In the genomic region with DNA sequence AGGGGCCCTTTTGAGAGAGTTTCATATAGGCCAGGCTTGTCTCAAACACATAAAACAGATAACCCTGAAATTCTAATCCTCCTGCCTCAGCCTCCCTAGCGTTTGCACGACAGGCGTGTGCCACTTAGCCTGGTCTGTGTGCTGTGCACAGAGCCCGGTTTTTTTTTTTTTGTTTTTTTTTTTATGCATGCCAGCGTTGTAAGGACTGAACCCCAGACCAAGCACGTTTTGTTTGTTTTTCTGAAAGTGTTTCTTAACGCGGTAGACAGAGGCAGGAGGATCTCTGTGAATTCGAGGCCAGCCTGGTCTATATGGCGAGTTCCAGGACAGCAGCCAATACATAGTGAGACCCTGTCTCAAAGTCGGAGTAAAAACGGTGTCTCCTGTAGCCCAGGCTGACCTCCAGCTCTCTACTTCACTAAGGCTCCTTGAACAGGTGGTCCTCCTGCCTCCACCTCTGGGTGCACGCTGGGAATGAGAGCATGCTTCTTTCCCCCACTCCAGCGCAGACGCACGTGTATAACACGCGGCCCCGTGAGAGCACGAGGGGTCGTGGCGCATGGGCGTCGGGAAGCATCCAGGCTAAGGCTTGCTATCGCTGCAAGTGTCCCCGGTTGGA, we compare ENCODE assay signal across 7 mouse cellular contexts. TPM values are rescaled to one million over a fixed set of nuclear protein-coding genes. Genes with fewer than 3 reads are reported as not detected.
DNase-seq lines count a peak whose midpoint lies in the region; ATAC-seq lines count a peak whose summit lies in the region.

Gene Ssbp4 (minus strand): TSS at position 124 of the 619 bp plus-strand sequence.

- DNase-seq in lung, adult 18-20 months: no peak
- peak; percentile 34 for DNase-seq in c-Kit-positive CD71-positive TER-119-positive erythroid progenitor cells, embryonic 14.5 days (ENCODE audit: low spot score)
- no peak for DNase-seq in heart, adult 8-10 months (ENCODE audit: low spot score)
- no peak for DNase-seq in layer of hippocampus, postnatal 25 days (ENCODE audit: extremely low spot score in 1 of 2, low spot score in 1 of 2)
- DNase-seq in spleen, postnatal 36 days (ENCODE audit: low spot score in 2 of 2): no peak

- H3K9me3 ChIP-seq in lung, embryonic 15.5 days: no peaks in the 10 kb centered on the region
- no peaks in the 10 kb centered on the region for H3K9me3 ChIP-seq in midbrain, embryonic 15.5 days

- peak within 1 kb of the TSS; percentile 100 for H3K27ac ChIP-seq in lung, embryonic 15.5 days
- H3K27ac ChIP-seq in midbrain, embryonic 15.5 days: peak within 1 kb of the TSS; percentile 79

- H3K4me2 ChIP-seq in lung, embryonic 15.5 days: peak within 1 kb of the TSS; percentile 95
- peak within 1 kb of the TSS; percentile 86 for H3K4me2 ChIP-seq in midbrain, embryonic 15.5 days

- H3K9ac ChIP-seq in lung, embryonic 15.5 days: peak within 1 kb of the TSS; percentile 93
- H3K9ac ChIP-seq in midbrain, embryonic 15.5 days: peak within 1 kb of the TSS; percentile 86

- ATAC-seq in lung, embryonic 15.5 days (ENCODE audit: borderline replicate concordance, extremely low read depth, low FRiP score, low TSS enrichment): 0 out of 2 replicates have a peak, but pooled peaks have one; percentile 0
- ATAC-seq in midbrain, embryonic 15.5 days (replicated peaks): peak; percentile 9; the same call in 1 of the 2 replicates

- H3K27me3 ChIP-seq in lung, embryonic 15.5 days: no peaks in the 10 kb centered on the region
- no peaks in the 10 kb centered on the region for H3K27me3 ChIP-seq in midbrain, embryonic 15.5 days (replicated peaks)

- no peaks in the 10 kb centered on the region for H3K36me3 ChIP-seq in lung, embryonic 15.5 days
- H3K36me3 ChIP-seq in midbrain, embryonic 15.5 days (replicated peaks): no peaks in the 10 kb centered on the region

- peaks cover 47% of the 10 kb centered on the region for H3K4me1 ChIP-seq in lung, embryonic 15.5 days
- H3K4me1 ChIP-seq in midbrain, embryonic 15.5 days: peaks cover 66% of the 10 kb centered on the region

- 5% methylated on average over 26 of the region's 26 CpGs for WGBS in lung, embryonic 15.5 days
- 7% methylated on average over 26 of the region's 26 CpGs for WGBS in midbrain, embryonic 15.5 days

- peak within 1 kb of the TSS; percentile 79 for H3K4me3 ChIP-seq in lung, embryonic 15.5 days
- H3K4me3 ChIP-seq in midbrain, embryonic 15.5 days: peak within 1 kb of the TSS; percentile 76

RNA-seq across cellular contexts. Expression of gene Ssbp4, which starts in this region (rescaled TPM):
- 111 and 122 TPM in 2 replicates for polyA plus RNA-seq in lung, embryonic 15.5 days (2015; fragmentation: Nextera tagmentation; extraction: Ambion mirVana)
- total RNA-seq in heart, adult 8-10 months (2022): 10 to 100 TPM; 29.1 to 34.1 (median 31.3) TPM
- 100 to 1,000 TPM; 285 to 304 TPM for total RNA-seq in layer of hippocampus, postnatal 25 days (2021)
- 175 and 189 TPM in 2 replicates for polyA plus RNA-seq in midbrain, embryonic 15.5 days (2015; fragmentation: Nextera tagmentation; extraction: Ambion mirVana)

Comparison
In these comparisons a context has a peak if more than half of its experiments do, and no peak if none do; other contexts are left out.
1. RNA of gene Ssbp4 (total RNA-seq): 285 to 304 TPM in layer of hippocampus, postnatal 25 days; 29.1 to 34.1 TPM in heart, adult 8-10 months; every median in the first group is over 4 times any median in the second.